Mouse (Mus musculus) hindbrain, postnatal 0 days (tissue): ENCODE results near the gene Gm21761. TPM values are rescaled to one million over a fixed set of nuclear protein-coding genes. Genes with fewer than 3 reads are reported as not detected.
"Not testable (repeated sequence)": the region's sequence is repeated elsewhere in the genome, so short reads cannot be mapped to it uniquely, and the experiment has no call there.

Source experiments
- ATAC-seq: fragments of 200-750 bp; cut with Nextera tagmentation; 2 replicates; pipeline ENCODE4 v1.8.0; 2017; ENCODE audit warnings: mild to moderate bottlenecking, moderate TSS enrichment, moderate library complexity
- DNase-seq: peaks from one replicate; pipeline ENCODE4 v3.0.0-alpha.2; 2015; ENCODE audit warnings: low spot score
- H3K27ac ChIP-seq: fragments of 300-500 bp; sonication (generic); 2 replicates; pipeline ENCODE4 v1.5.1; 2014; ENCODE audit warnings: mild to moderate bottlenecking
- H3K27me3 ChIP-seq: fragments of 300-500 bp; sonication (generic); 2 replicates; pipeline ENCODE4 v1.6.1; 2014; ENCODE audit warnings: low read length, mixed read lengths; ENCODE audit not compliant: insufficient read depth
- H3K36me3 ChIP-seq: fragments of 300-500 bp; sonication (generic); 2 replicates; pipeline ENCODE4 v1.6.1; 2014; ENCODE audit warnings: low read length, mixed read lengths; ENCODE audit not compliant: insufficient read depth
- H3K4me1 ChIP-seq: fragments of 300-500 bp; sonication (generic); 2 replicates; pipeline ENCODE4 v1.6.1; 2014; ENCODE audit warnings: antibody characterized with exemption, low read length, mixed read lengths; ENCODE audit not compliant: insufficient read depth
- H3K4me2 ChIP-seq: fragments of 300-500 bp; sonication (generic); 2 replicates; pipeline ENCODE4 v1.6.1; 2014; ENCODE audit warnings: low read depth, mild to moderate bottlenecking, low read length, moderate library complexity, mixed read lengths
- H3K4me3 ChIP-seq: fragments of 300-500 bp; sonication (generic); 2 replicates; pipeline ENCODE4 v1.5.1; 2014; ENCODE audit warnings: low read length
- H3K9ac ChIP-seq: fragments of 300-500 bp; sonication (generic); replicated peaks from 2 replicates; pipeline ENCODE4 v1.6.1; 2014; ENCODE audit warnings: mild to moderate bottlenecking, low read length, moderate library complexity, mixed read lengths
- H3K9me3 ChIP-seq: fragments of 300-500 bp; sonication (generic); 2 replicates; pipeline ENCODE4 v1.6.1; 2016; ENCODE audit warnings: low read length, mixed read lengths
- WGBS: fragments of 180-500 bp; shearing (Covaris S2); extraction: QIAGEN DNeasy Blood & Tissue Kit; methylation state at CpG from one replicate; pipeline ENCODE4 v1.1.7; 2014; 5-methylcytosine and 5-hydroxymethylcytosine counted together
- polyA plus RNA-seq: library from polyadenylated mRNA; unstranded; fragments of >200 nt; fragmentation: Nextera tagmentation; extraction: Ambion mirVana; gene quantifications from 2 replicates; pipeline ENCODE4 v1.2.1, GENCODE M21; 2015
- total RNA-seq: library from RNA; depleted of rRNA; stranded (reverse); fragments of >200 nt; gene quantifications from 2 replicates; pipeline ENCODE4 v1.2.3, GENCODE M21; 2014; rRNA removed

Gm21761 gene
- total and polyA plus RNA-seq, 2 experiments from 2014 or later, result not detected

- H3K4me1 ChIP-seq, H3K9ac ChIP-seq, H3K4me2 ChIP-seq, DNase-seq, H3K36me3 ChIP-seq, H3K27ac ChIP-seq, H3K9me3 ChIP-seq, ATAC-seq, H3K4me3 ChIP-seq, H3K27me3 ChIP-seq: not testable (repeated sequence)
- WGBS, result 89% methylated on average over 4 of the region's 5 CpGs
These were observed 11.9 kb downstream of the Gm21761 start for GRCm38 (mm10) chr13:119916966-119917722.

GRCm38 (mm10) chr13:119916449-119916848, 12.6 kb downstream of the Gm21761 start:
- not testable (repeated sequence) for H3K4me3 ChIP-seq, H3K36me3 ChIP-seq, H3K4me2 ChIP-seq, H3K9me3 ChIP-seq, H3K4me1 ChIP-seq, DNase-seq, ATAC-seq, H3K27ac ChIP-seq, H3K9ac ChIP-seq, H3K27me3 ChIP-seq
- WGBS, result 74% methylated on average over 2 of the region's 2 CpGs

- H3K4me2 ChIP-seq, ATAC-seq, H3K36me3 ChIP-seq, DNase-seq, H3K4me1 ChIP-seq, H3K27me3 ChIP-seq, H3K9ac ChIP-seq, H3K27ac ChIP-seq, H3K9me3 ChIP-seq, H3K4me3 ChIP-seq: not testable (repeated sequence)
- 55% methylated on average over 4 of the region's 5 CpGs for WGBS
These were observed 30.5 kb downstream of the Gm21761 start for GRCm38 (mm10) chr13:119898549-119898948.

GRCm38 (mm10) chr13:119894685-119895084, 34.4 kb downstream of the Gm21761 start, which contains the start of gene Tcstv1:
Tcstv1 (minus strand) TSS chr13:119894785.
- H3K4me3 ChIP-seq, H3K27ac ChIP-seq, DNase-seq, H3K4me1 ChIP-seq, H3K4me2 ChIP-seq, H3K27me3 ChIP-seq, H3K36me3 ChIP-seq, H3K9me3 ChIP-seq, H3K9ac ChIP-seq, ATAC-seq: not testable (repeated sequence)
- WGBS, result 86% methylated on average over 3 of the region's 3 CpGs

GRCm38 (mm10) chr13:119886896-119887295, 42.2 kb downstream of the Gm21761 start:
- not testable (repeated sequence) for H3K36me3 ChIP-seq, ATAC-seq, DNase-seq, H3K27ac ChIP-seq, H3K4me1 ChIP-seq, H3K27me3 ChIP-seq, H3K9me3 ChIP-seq, H3K4me2 ChIP-seq, H3K9ac ChIP-seq, H3K4me3 ChIP-seq
- 33% methylated on average over 4 of the region's 4 CpGs for WGBS

- 81% methylated on average over 6 of the region's 7 CpGs for WGBS
- H3K36me3 ChIP-seq, H3K27ac ChIP-seq, H3K27me3 ChIP-seq, H3K9ac ChIP-seq, DNase-seq, ATAC-seq, H3K4me2 ChIP-seq, H3K4me3 ChIP-seq, H3K9me3 ChIP-seq, H3K4me1 ChIP-seq: not testable (repeated sequence)
These were observed 64.6 kb downstream of the Gm21761 start for GRCm38 (mm10) chr13:119864395-119864999.

GRCm38 (mm10) chr13:119862399-119862798, 66.7 kb downstream of the Gm21761 start:
- H3K4me2 ChIP-seq, DNase-seq, H3K9me3 ChIP-seq, H3K27me3 ChIP-seq, H3K9ac ChIP-seq, H3K4me1 ChIP-seq, H3K4me3 ChIP-seq, H3K36me3 ChIP-seq, H3K27ac ChIP-seq, ATAC-seq: not testable (repeated sequence)
- WGBS, result no CpG with 5 or more reads among the region's 6 CpGs

Other genes with a start within 250 kb of the Gm21761 start
- 230 and 254 TPM in 2 replicates for gene Hmgcs1, start 238.9 kb downstream of the Gm21761 start, total RNA-seq
- 376 and 384 TPM in 2 replicates for gene Hmgcs1, start 238.9 kb downstream of the Gm21761 start, polyA plus RNA-seq
- gene Nim1k, start 173.4 kb downstream of the Gm21761 start, total RNA-seq, result 9.8 and 10.3 TPM in 2 replicates
- gene Nim1k, start 173.4 kb downstream of the Gm21761 start, polyA plus RNA-seq, result 7.4 and 8.0 TPM in 2 replicates
- gene Zfp131, start 138.4 kb downstream of the Gm21761 start, total RNA-seq, result 21.1 and 27.7 TPM in 2 replicates
- 26.3 and 29.6 TPM in 2 replicates for gene Zfp131, start 138.4 kb downstream of the Gm21761 start, polyA plus RNA-seq
- 0.47 TPM in 1 of 2 replicates, not detected in the other for gene AF067063, start 99.1 kb downstream of the Gm21761 start, total RNA-seq
- not detected in 2 replicates for gene AF067063, start 99.1 kb downstream of the Gm21761 start, polyA plus RNA-seq
- gene D13Ertd608e, start 93.3 kb downstream of the Gm21761 start, total RNA-seq, result not detected in 2 replicates
- not detected in 2 replicates for gene D13Ertd608e, start 93.3 kb downstream of the Gm21761 start, polyA plus RNA-seq
- not detected in 2 replicates for gene Tcstv1, start 34.5 kb downstream of the Gm21761 start, total RNA-seq
- gene Tcstv1, start 34.5 kb downstream of the Gm21761 start, polyA plus RNA-seq, result not detected in 2 replicates
- not detected in 2 replicates for gene B020031M17Rik, start 21.5 kb upstream of the Gm21761 start, total RNA-seq
- gene B020031M17Rik, start 21.5 kb upstream of the Gm21761 start, polyA plus RNA-seq, result not detected in 2 replicates
- gene Gm36079, start 97.7 kb upstream of the Gm21761 start, total RNA-seq, result not detected in 2 replicates
- not detected in 2 replicates for gene Gm36079, start 97.7 kb upstream of the Gm21761 start, polyA plus RNA-seq
- not detected in 2 replicates for gene Gm21188, start 122.9 kb upstream of the Gm21761 start, total RNA-seq
- 0.24 TPM in 1 of 2 replicates, not detected in the other for gene Gm21188, start 122.9 kb upstream of the Gm21761 start, polyA plus RNA-seq
- gene Gm20767, start 211.0 kb upstream of the Gm21761 start, total RNA-seq, result not detected in 2 replicates
- gene Gm20767, start 211.0 kb upstream of the Gm21761 start, polyA plus RNA-seq, result not detected in 2 replicates
- gene Gm21818, start 243.2 kb upstream of the Gm21761 start, total RNA-seq, result not detected in 2 replicates
- gene Gm21818, start 243.2 kb upstream of the Gm21761 start, polyA plus RNA-seq, result not detected in 2 replicates